Mouse (Mus musculus): Measurements from ENCODE around the gene Stard13. TPM values are rescaled to one million over a fixed set of nuclear protein-coding genes. Genes with fewer than 3 reads are reported as not detected.

The Stard13 gene
- polyA plus RNA-seq, 1 experiment: not detected

GRCm38 (mm10) chr5:151056255-151056919, 177.2 kb downstream of the Stard13 start:
- no peak for TF ChIP-seq GATA1 (IDR thresholded peaks at IDR 0.05; ENCODE audit: low read length)

DNA sequence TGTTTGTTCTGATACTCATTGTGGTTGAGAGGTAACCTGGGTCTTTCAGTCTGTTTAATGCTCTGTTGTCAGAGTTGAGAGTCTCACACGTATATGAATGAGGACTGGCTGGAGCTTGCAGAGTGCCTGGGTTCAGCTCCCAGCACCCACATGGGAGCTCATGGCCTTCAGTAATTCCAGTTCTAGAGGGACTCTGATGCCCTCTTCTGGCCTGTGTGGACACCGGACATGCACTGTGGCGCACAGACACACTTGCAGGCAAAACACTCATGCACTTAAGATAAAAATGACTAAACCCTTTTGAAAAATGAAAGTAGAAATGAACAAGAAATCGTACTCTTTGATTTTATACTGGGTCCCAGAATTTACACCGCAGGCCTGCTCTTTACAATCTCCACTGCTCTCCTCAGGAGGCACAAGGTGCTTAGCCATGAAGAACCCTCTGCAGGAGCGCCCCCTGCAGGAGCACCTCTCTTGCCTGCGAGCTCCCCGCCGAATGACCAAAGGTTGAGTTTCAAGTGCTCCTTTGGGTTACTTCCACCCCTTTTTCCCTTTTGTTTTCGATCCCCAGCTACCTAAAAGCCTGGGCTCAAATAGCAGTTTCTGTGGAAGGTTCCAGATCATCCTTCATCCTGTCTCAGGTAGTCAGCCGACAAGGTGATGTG, 178.1 kb downstream of the Stard13 start:
- no peak for TF ChIP-seq GATA1 (IDR thresholded peaks at IDR 0.05; ENCODE audit: low read length)

GRCm38 (mm10) chr5:151054743-151055114, 178.9 kb downstream of the Stard13 start:
- no peak for TF ChIP-seq GATA1 (IDR thresholded peaks at IDR 0.05; ENCODE audit: low read length)

GRCm38 (mm10) chr5:151054100-151054742, 179.4 kb downstream of the Stard13 start:
- TF ChIP-seq GATA1 (IDR thresholded peaks at IDR 0.05; ENCODE audit: low read length): no peak

DNA sequence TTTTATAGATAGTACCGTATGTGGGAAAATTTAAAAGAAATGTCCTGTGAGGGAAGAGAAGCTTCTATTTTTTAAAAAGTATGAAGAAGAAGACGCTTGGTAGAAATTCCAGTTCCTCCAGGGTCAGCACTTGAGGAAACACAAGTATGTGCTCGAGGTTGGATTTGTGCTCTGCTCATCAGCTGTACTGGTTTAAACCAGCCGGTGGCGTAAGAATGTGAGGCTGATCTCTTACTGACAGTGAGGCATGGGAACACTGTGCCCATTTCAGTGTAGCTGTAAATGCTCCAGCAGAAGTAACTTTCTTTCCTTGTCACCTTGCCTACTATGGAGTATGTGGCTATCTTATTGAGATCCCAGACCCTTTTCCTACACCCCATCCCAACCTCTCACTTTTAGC, 180.4 kb downstream of the Stard13 start:
- TF ChIP-seq GATA1 (IDR thresholded peaks at IDR 0.05; ENCODE audit: low read length): no peak

DNA sequence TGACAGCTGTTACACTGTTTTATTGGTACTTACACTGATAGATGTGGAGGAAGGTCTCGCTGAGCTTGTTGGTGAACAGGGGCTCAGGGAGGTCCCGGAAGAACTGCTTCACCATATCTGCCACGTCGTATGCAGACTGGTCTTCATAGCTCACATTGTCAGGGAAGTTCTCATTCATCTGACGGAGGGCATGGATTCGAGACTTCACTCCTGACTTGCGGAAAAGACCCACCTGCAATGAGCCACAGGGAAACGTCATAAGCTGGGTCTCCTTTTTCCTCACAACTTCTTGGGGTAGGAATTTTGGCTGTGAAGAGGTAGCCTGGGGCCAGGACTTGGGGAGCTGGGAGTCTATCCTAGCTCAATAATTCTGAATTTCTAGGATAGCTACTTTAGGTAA, 181.3 kb downstream of the Stard13 start:
- no peak for TF ChIP-seq GATA1 (IDR thresholded peaks at IDR 0.05; ENCODE audit: low read length)

DNA sequence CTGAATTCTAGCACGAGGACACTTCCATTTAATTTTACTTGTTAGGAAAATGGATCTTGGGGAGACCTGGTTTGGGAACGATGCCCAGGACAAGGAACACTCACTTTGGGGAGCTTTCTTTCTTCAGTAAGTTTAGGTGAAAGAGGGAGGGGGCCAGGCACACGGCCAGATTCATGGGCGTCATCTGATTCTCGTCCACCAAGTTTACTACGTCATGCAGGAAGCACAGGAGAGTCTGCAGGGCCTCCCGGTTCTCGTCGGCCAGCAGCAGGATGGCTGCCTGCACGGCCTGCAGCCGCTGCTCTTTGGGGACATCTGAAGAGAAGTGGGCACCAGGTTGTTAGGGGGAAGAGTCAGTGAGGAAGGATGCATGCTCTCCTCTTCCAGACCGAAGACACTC, 186.1 kb downstream of the Stard13 start:
- TF ChIP-seq GATA1 (IDR thresholded peaks at IDR 0.05; ENCODE audit: low read length): no peak

DNA sequence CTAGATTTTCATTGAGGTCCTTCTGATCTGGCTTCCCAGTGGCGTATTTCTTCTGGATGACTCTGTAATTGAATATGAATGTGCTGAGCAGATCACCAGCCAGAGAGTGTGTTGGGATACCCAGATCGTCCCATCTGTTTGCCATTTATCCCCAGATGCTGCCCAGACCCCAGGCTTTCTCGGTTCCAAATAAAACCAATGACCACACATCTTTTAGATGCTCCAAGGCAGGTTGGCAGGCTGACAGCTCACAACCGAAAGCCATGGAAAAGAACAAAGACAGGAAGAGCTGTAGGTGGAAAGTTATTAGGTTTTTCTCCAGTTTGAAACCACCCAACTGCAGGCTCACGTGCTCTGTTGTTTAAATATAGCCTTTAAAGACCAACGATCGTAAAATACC, 186.7 kb downstream of the Stard13 start:
- no peak for TF ChIP-seq GATA1 (IDR thresholded peaks at IDR 0.05; ENCODE audit: low read length)

DNA sequence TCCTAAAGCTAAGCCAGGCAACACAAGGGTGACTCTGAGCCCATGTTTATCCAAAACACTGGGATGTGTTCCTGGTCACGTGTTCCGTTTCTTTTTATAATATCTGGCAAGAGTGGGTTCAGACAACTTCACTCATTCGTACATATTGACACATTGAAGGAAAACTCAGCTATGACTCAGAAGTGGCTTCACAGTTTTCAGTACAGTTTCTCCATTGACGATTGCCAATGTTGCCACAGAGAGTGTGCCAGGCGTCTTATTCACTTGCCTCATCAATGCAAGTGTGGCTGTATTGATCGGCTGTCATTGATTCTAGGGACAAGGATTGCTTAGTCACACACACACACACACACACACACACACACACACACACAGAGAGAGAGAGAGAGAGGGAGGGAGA, 187.5 kb downstream of the Stard13 start:
- TF ChIP-seq GATA1 (IDR thresholded peaks at IDR 0.05; ENCODE audit: low read length): no peak

GRCm38 (mm10) chr5:151042911-151043310, 190.7 kb downstream of the Stard13 start:
- TF ChIP-seq GATA1 (IDR thresholded peaks at IDR 0.05; ENCODE audit: low read length): no peak

DNA sequence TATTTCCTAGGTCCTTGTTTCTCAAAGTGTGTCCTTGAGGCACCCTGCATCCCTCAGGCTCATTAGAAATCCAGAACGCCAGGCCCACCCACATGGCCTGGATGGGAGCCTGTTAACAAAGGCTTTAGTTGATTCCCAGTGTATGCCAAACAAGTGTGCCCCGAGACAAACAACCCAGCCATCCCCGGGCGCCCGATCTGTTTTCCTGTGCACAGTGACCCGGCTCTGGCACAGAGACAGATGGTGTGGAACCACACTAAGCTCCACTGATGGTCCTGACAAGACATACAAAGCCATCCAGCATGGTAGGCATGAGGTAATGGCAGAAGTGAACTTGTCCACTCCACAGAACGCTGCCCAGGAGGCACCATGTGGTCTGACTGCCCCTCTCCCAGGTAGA, 195.8 kb downstream of the Stard13 start:
- TF ChIP-seq GATA1 (IDR thresholded peaks at IDR 0.05; ENCODE audit: low read length): no peak

GRCm38 (mm10) chr5:151034715-151035512, 198.7 kb downstream of the Stard13 start:
- no peak for TF ChIP-seq GATA1 (IDR thresholded peaks at IDR 0.05; ENCODE audit: low read length)

- no peak for TF ChIP-seq GATA1 (IDR thresholded peaks at IDR 0.05; ENCODE audit: low read length)
Measured at GRCm38 (mm10) chr5:151028906-151029305, 204.7 kb downstream of the Stard13 start.

DNA sequence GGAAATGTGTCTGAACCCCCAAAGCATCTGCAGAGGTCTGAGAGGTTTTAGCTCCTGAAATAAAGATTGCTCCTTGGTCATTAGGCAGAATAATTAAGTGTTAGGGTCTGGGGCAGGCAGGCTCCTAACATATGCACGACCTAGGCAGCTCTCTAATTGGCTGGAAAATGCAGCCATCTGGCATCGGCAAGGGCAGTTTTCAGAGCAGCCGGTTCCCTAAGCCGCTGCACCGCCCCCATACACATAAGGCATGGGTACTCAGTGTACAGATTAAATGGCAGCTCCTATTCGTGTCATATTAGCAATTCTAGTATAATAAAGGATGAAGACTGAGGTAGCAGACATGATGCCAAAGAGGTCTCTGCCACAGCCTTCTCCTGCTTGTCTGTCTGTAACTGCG, 206.5 kb downstream of the Stard13 start:
- no peak for TF ChIP-seq GATA1 (IDR thresholded peaks at IDR 0.05; ENCODE audit: low read length)

DNA sequence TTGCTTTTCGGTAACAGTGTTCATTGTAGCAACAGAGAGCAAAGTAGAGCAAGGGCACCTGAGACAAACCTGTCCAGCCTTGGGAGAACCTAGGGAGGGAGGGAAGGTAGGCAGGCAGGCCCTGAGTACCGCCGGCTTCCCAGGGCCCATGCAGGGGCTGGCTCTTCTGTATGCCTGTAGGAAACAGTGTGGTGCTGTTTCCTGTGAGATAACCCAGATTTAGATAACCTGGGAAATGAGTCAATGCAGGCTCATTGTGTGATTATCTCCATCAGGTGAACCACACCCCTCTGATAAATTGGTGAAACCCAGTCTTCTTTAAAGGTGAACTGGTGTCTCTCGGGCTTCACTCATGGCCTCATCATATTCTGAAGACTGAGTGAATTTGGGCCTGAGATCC, 207.6 kb downstream of the Stard13 start:
- no peak for TF ChIP-seq GATA1 (IDR thresholded peaks at IDR 0.05; ENCODE audit: low read length)

DNA sequence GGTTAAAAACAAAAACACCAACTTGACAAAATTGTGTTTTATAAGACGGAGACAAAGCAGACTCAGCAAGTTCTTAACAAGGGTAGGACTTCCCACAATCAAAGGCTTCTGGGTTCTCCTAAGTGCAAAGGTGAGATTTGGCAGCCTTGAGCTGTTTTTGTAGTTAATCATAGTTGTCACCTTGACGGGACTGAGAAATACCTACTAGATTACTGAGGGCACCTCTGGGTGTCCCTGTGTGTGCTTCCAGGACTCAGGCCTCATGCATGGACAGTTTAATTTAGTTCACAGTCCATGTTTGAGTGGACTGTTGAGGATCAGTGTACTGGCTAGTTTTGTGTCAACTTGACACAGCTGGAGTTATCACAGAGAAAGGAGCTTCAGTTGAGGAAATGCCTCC, 209.2 kb downstream of the Stard13 start:
- TF ChIP-seq GATA1 (IDR thresholded peaks at IDR 0.05; ENCODE audit: low read length): no peak

Measured in G1E-ER4 (cell line).